Mouse (Mus musculus) embryonic facial prominence, embryonic 14.5 days (tissue): ENCODE measurements around the gene Apba2. TPM values are rescaled to one million over a fixed set of nuclear protein-coding genes. Genes with fewer than 3 reads are reported as not detected.

Source experiments
- ATAC-seq: fragments of 200-750 bp; cut with Nextera tagmentation; 2 replicates; pipeline ENCODE4 v1.8.0; 2017; ENCODE audit warnings: low read depth, moderate number of reproducible peaks, moderate TSS enrichment
- DNase-seq: peaks from one replicate; pipeline ENCODE4 v3.0.0-alpha.2; 2015; ENCODE audit warnings: low spot score
- H3K27ac ChIP-seq: fragments of 300-500 bp; sonication (generic); replicated peaks from 2 replicates; pipeline ENCODE4 v1.5.1; 2014; ENCODE audit warnings: low read depth, mild to moderate bottlenecking, low read length, moderate library complexity
- H3K27me3 ChIP-seq: fragments of 300-500 bp; sonication (generic); replicated peaks from 2 replicates; pipeline ENCODE4 v1.6.1; 2014; ENCODE audit warnings: low read length; ENCODE audit not compliant: control insufficient read depth, insufficient read depth
- H3K36me3 ChIP-seq: fragments of 300-500 bp; sonication (generic); 2 replicates; pipeline ENCODE4 v1.6.1; 2014; ENCODE audit warnings: low read length, mixed read lengths; ENCODE audit not compliant: control insufficient read depth, insufficient read depth
- H3K4me1 ChIP-seq: fragments of 300-500 bp; sonication (generic); 2 replicates; pipeline ENCODE4 v1.6.1; 2014; ENCODE audit warnings: antibody characterized with exemption, low read length; ENCODE audit not compliant: control insufficient read depth, insufficient read depth
- H3K4me2 ChIP-seq: fragments of 300-500 bp; sonication (generic); 2 replicates; pipeline ENCODE4 v1.6.1; 2014; ENCODE audit warnings: low read depth, mild to moderate bottlenecking, low read length, moderate library complexity, mixed read lengths
- H3K4me3 ChIP-seq: fragments of 300-500 bp; sonication (generic); 2 replicates; pipeline ENCODE4 v1.5.1; 2014; ENCODE audit warnings: low read depth, mild to moderate bottlenecking, low read length
- H3K9ac ChIP-seq: fragments of 300-500 bp; sonication (generic); 2 replicates; pipeline ENCODE4 v1.6.1; 2014; ENCODE audit warnings: low read depth, mild to moderate bottlenecking, low read length, moderate library complexity, mixed read lengths
- H3K9me3 ChIP-seq: fragments of 300-500 bp; sonication (generic); 2 replicates; pipeline ENCODE4 v1.6.1; 2016; ENCODE audit warnings: low read length; ENCODE audit not compliant: control insufficient read depth
- WGBS: fragments of 180-500 bp; shearing (Covaris S2); extraction: QIAGEN DNeasy Blood & Tissue Kit; methylation state at CpG from one replicate; pipeline ENCODE4 v1.1.7; 2014; 5-methylcytosine and 5-hydroxymethylcytosine counted together
- polyA plus RNA-seq: library from polyadenylated mRNA; unstranded; fragments of >200 nt; fragmentation: Nextera tagmentation; extraction: Ambion mirVana; gene quantifications from 2 replicates; pipeline ENCODE4 v1.2.1, GENCODE M21; 2014

Apba2 gene
- polyA plus RNA-seq, 1 experiment from 2014 or later: 9.0 TPM

GRCm38 (mm10) chr7:64574144-64574543, 72.6 kb downstream of the Apba2 start:
- Histone ChIP-seq H3K36me3 (no peaks in the 10 kb centered on the region), H3K9me3 (no peaks in the 10 kb centered on the region), H3K4me1 (peaks cover 7% of the 10 kb centered on the region; the same call in 1 of the 2 replicates), H3K9ac (no peak overlapping the region), H3K27me3 (no peaks in the 10 kb centered on the region), H3K4me3 (no peak overlapping the region), H3K27ac (no peak overlapping the region), H3K4me2 (no peak overlapping the region)
- no peak for DNase-seq
- no peak for ATAC-seq
- WGBS: 67% methylated on average over 16 of the region's 16 CpGs

DNA sequence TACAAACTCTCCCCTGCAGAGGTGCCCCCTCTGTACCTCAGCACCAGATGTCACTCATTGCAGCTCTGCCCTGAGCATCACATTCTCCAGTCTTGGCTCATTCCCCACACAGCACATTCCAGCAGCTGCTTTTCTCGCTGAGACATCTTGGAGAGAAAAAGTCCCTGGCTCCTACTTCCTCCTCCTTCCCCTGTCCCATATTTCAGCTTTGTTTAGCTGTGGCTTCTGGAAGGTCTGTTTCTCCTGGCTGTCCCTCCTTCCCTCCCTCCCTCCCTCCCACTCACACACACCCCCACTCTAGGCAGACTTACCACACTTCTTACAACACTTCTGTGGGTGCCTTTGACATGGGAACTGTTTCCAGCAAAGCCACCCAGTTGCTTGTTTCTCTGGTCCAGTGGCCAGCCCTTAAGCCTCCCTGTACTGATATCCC, 75.0 kb downstream of the Apba2 start:
- no peaks in the 10 kb centered on the region for H3K27me3 ChIP-seq
- no peaks in the 10 kb centered on the region for H3K4me1 ChIP-seq
- no peak overlapping the region for H3K4me2 ChIP-seq
- WGBS: 18% methylated on average over 1 of the region's 1 CpGs
- no peak for ATAC-seq
- H3K9me3 ChIP-seq: no peaks in the 10 kb centered on the region
- H3K36me3 ChIP-seq: no peaks in the 10 kb centered on the region
- H3K4me3 ChIP-seq: no peak overlapping the region
- DNase-seq: peak; percentile 62
- H3K9ac ChIP-seq: no peak overlapping the region
- 0 out of 2 replicates have a peak overlapping the region, but pooled peaks have one; percentile 33 for H3K27ac ChIP-seq

GRCm38 (mm10) chr7:64578176-64578575, 76.7 kb downstream of the Apba2 start:
- no peaks in the 10 kb centered on the region for H3K4me1 ChIP-seq
- no peak overlapping the region for H3K9ac ChIP-seq
- H3K4me3 ChIP-seq: no peak overlapping the region
- H3K4me2 ChIP-seq: no peak overlapping the region
- no peak overlapping the region for H3K27ac ChIP-seq
- no peak for DNase-seq
- 94% methylated on average over 6 of the region's 6 CpGs for WGBS
- no peaks in the 10 kb centered on the region for H3K9me3 ChIP-seq
- ATAC-seq: no peak
- H3K27me3 ChIP-seq: no peaks in the 10 kb centered on the region
- no peaks in the 10 kb centered on the region for H3K36me3 ChIP-seq

- ATAC-seq (peak; percentile 41; the same call in 1 of the 2 replicates), DNase-seq (no peak)
- H3K4me1 ChIP-seq: no peaks in the 10 kb centered on the region
- H3K4me3 ChIP-seq: no peak overlapping the region
- no peak overlapping the region for H3K27ac ChIP-seq
- 57% methylated on average over 4 of the region's 4 CpGs for WGBS
- no peaks in the 10 kb centered on the region for H3K27me3 ChIP-seq
- H3K9me3 ChIP-seq: no peaks in the 10 kb centered on the region
- no peak overlapping the region for H3K4me2 ChIP-seq
- no peak overlapping the region for H3K9ac ChIP-seq
- H3K36me3 ChIP-seq: no peaks in the 10 kb centered on the region
These were observed 78.4 kb downstream of the Apba2 start for GRCm38 (mm10) chr7:64579887-64580286.

GRCm38 (mm10) chr7:64580293-64580692, 78.8 kb downstream of the Apba2 start:
- 73% methylated on average over 4 of the region's 4 CpGs for WGBS
- no peaks in the 10 kb centered on the region for H3K36me3 ChIP-seq
- ATAC-seq (no peak), DNase-seq (no peak)
- no peak overlapping the region for H3K27ac ChIP-seq
- H3K9ac ChIP-seq: no peak overlapping the region
- H3K27me3 ChIP-seq: no peaks in the 10 kb centered on the region
- H3K4me1 ChIP-seq: no peaks in the 10 kb centered on the region
- no peak overlapping the region for H3K4me2 ChIP-seq
- no peaks in the 10 kb centered on the region for H3K9me3 ChIP-seq
- H3K4me3 ChIP-seq: no peak overlapping the region

GRCm38 (mm10) chr7:64582358-64582757, 80.9 kb downstream of the Apba2 start:
- Histone ChIP-seq H3K4me2 (no peak overlapping the region), H3K27ac (no peak overlapping the region), H3K4me1 (no peaks in the 10 kb centered on the region), H3K9ac (no peak overlapping the region), H3K9me3 (no peaks in the 10 kb centered on the region), H3K4me3 (no peak overlapping the region), H3K36me3 (no peaks in the 10 kb centered on the region), H3K27me3 (no peaks in the 10 kb centered on the region)
- DNase-seq (no peak), ATAC-seq (no peak)
- 75% methylated on average over 8 of the region's 8 CpGs for WGBS

- Histone ChIP-seq H3K27ac (no peak overlapping the region), H3K36me3 (no peaks in the 10 kb centered on the region), H3K4me2 (no peak overlapping the region), H3K4me1 (no peaks in the 10 kb centered on the region), H3K9me3 (no peaks in the 10 kb centered on the region), H3K27me3 (no peaks in the 10 kb centered on the region), H3K9ac (no peak overlapping the region), H3K4me3 (no peak overlapping the region)
- ATAC-seq (no peak), DNase-seq (no peak)
- WGBS: 72% methylated on average over 6 of the region's 6 CpGs
These were observed 82.2 kb downstream of the Apba2 start for GRCm38 (mm10) chr7:64583670-64584121.

DNA sequence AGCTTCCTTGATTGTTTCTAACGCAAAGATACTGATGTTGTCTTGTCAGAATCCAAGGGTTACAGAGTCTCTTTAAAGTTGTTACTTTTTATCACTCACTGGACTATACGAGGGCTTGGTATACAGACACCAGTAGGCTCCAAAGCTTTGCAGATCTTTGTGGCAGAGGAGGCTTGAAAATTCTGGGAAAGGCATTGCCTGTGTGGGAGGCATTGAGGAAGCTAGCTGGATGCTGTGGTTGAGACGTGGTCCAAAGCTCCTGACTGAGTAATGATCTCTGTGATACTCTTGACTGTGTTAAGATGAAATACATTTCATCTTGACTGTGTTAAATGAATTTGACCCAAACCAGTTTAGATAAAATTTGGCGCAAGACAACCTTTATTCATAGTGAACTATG, 84.6 kb downstream of the Apba2 start:
- ATAC-seq (no peak), DNase-seq (no peak)
- no peaks in the 10 kb centered on the region for H3K27me3 ChIP-seq
- no peak overlapping the region for H3K27ac ChIP-seq
- no peaks in the 10 kb centered on the region for H3K9me3 ChIP-seq
- WGBS: 87% methylated on average over 4 of the region's 4 CpGs
- H3K9ac ChIP-seq: no peak overlapping the region
- no peaks in the 10 kb centered on the region for H3K36me3 ChIP-seq
- H3K4me1 ChIP-seq: no peaks in the 10 kb centered on the region
- no peak overlapping the region for H3K4me2 ChIP-seq
- H3K4me3 ChIP-seq: no peak overlapping the region

DNA sequence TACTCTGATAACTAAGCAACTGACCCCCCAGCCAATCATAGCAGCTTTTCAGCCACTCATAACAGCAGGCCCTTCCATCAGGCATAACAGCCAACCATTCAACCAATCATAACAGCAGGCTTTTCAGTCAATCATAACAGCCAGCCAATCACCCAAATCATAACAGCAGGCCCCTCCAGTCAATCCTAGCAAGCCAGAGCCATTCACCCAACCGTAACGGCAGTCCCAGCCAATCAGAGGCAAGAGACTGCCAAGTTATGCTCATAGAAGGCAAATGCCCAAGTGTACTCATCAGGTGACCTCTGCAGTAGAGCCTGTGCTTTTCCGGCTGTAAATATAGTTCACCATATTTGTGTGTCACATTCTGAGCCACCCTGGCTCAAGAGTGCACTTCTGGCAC, 85.1 kb downstream of the Apba2 start:
- Histone ChIP-seq H3K4me2 (no peak overlapping the region), H3K4me1 (no peaks in the 10 kb centered on the region), H3K36me3 (no peaks in the 10 kb centered on the region), H3K27ac (no peak overlapping the region), H3K4me3 (no peak overlapping the region), H3K9me3 (no peaks in the 10 kb centered on the region), H3K27me3 (no peaks in the 10 kb centered on the region), H3K9ac (no peak overlapping the region)
- ATAC-seq (no peak), DNase-seq (no peak)
- WGBS: 91% methylated on average over 3 of the region's 3 CpGs
